Comparison of ENCODE assay signal across 10 mouse cellular contexts in the genomic region with DNA sequence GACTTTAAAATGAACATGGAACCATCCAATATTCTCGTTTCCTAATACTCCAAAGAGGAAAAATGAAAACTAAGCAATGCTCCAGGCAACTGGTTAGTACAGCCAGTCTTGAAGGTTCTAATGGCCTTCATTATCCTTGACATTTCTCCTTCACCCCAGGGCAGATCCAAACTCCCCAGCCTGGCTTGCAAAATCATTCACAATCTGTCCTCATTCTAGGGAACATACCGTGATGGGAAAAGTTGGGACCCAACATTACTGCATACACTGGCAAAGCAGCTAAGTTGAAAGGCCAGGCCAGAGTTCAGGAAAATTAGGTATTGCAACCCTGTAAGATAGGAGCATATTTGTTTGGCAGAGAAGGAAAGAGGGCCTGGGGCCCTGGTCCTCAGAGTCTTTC.
"Had no signal": no experiment of that assay in that cellular context is flagged by ENCODE, and none has a peak within 500 bp of the region (broad histone marks: within the 10 kb centered on the region; RNA-seq: fewer than 3 reads in every experiment).

No protein-coding gene starts in this region.

- DNase-seq: lung, adult 18-20 months; lung, embryonic 14.5 days; lung, postnatal 10 days; lung, postnatal 4 days; midbrain, embryonic 14.5 days; retina, postnatal 1 day; right cerebral cortex, adult 18-20 months; thymus, adult 2 months; thymus, postnatal 25 days; thymus, postnatal 4 days had no signal
